Mouse (Mus musculus) gastrocnemius, adult 18-20 months (tissue): ENCODE data around the gene Canx. TPM values are rescaled to one million over a fixed set of nuclear protein-coding genes. Genes with fewer than 3 reads are reported as not detected.
"Not testable (repeated sequence)": the region's sequence is repeated elsewhere in the genome, so short reads cannot be mapped to it uniquely, and the experiment has no call there.

Experiments
- DNase-seq: peaks from one replicate; pipeline ENCODE4 v3.0.0; 2021; ENCODE audit warnings: low spot score
- total RNA-seq, 2 experiments: library from RNA; stranded (reverse); gene quantifications; 2 replicates each; pipeline ENCODE4 v1.2.3; 2021

The Canx gene
- total RNA-seq, 2 experiments from 2014 or later, result 92.2 to 110 TPM

GRCm38 (mm10) chr11:50336126-50336525 is 10.7 kb upstream of the Canx start:
- no peak for DNase-seq

- DNase-seq, result peak; percentile 60
Measured at GRCm38 (mm10) chr11:50333181-50333580, 7.7 kb upstream of the Canx start.

GRCm38 (mm10) chr11:50329378-50329777 is 3.9 kb upstream of the Canx start:
- DNase-seq, result no peak

- no peak for DNase-seq
Measured at GRCm38 (mm10) chr11:50328075-50328625, 2.7 kb upstream of the Canx start.

DNA sequence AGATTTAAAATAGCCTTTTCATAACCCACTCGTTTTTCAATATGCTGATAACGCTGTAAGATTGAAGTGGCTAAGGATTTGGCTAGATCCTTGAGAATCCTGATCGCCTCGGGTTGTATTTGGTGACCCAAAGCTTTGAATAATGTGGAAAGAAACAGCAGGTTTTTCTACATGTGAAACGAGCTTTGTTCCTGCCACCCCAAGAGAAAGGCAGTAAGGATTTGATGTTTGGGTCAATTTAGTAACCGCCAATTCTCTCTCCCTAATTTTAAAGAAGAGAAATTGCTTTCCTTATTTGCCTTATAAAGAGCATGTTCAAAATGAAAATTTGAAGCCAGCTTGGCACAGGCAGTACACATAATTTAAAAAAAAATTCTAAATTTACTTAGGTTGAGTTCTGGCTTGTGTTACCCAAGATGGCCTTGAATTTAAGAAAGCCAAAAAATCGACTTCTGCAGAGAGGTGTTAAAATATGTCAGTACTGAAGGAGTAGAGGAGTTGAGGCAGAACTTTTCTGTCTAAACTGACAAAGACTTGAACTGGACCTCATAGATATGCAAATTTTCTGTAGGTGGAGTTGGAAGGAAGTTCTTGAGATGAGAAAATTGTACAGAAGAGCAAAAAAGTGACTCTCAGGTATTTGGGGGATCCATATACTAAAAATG is 961 bp upstream of the Canx start:
- no peak for DNase-seq

GRCm38 (mm10) chr11:50324751-50325471 is 562 bp downstream of the Canx start:
- DNase-seq, result no peak

DNA sequence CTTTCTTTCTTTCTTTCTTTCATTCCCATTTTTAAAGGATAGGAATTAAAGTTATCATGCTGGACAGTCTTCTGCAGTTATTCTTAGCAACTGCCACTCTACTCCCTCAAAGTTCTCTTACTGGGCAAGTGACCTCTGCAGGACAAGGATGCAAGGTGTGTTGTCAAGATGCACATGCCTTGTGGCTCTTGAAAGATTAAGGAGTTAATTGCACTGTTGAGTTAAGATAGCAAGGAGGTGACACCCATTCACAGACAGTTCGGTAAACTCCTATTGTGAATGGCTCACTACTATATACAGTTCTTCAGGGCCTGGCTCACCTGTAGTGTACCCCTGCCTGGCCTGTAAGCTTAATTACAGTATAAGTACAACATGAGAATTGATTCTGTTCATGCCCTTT is 1.6 kb downstream of the Canx start:
- DNase-seq, result no peak

DNA sequence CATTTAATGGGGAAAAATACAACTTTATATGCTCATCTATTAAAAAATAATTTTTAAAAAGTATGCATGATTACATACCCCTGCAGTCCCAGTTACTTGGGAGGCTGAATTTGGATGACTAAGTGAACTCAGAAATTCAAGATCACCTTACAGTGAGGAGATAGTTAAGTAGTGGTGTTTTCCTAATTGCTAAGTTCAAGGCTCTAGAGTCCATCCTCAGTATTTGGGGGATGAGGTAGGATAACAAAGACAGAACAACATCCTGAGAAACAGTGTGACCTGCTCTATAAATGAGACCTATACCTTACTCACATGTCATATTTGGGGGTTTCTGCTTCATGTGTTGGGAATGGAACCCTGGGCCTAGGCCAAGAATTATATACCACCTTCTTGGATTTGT is 3.1 kb downstream of the Canx start:
- DNase-seq, result no peak

DNA sequence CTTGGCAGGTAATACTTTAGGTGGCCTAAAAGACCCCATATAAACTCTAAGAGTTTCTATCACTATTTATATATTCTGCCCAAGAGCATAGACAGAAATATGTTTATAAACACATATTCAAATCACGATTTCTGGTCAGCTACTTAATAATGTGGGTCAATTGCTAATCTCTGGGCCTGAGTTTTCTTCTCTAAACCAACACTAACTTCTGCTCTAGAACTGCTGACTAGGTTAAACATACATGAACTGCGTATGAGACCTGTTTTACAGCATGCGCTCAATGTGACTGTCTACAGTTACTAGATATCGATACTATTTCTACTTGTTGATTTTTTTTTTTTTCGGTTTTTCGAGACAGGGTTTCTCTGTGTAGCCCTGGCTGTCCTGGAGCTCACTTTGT is 4.2 kb downstream of the Canx start:
- DNase-seq, result no peak

- not testable (repeated sequence) for DNase-seq
Measured at GRCm38 (mm10) chr11:50319343-50319742, 6.1 kb downstream of the Canx start.

DNA sequence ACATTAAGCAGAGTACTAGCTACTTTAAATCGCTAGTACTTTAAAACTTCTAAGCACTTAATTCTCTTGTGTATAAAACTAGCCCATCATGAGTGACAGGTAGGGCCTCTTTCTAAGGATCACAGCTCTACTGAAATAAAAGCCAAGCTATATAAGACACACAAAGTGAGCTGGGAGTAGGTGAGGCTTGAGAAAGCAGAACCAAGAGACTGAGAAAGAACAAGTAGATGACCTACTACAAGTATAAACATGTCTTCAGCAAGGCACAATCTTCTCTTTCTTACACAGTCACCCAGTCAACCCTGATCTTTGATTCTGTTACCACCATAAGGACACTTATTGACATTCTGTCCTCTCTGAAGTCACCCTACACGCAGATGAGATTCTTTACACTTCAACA is 12.7 kb downstream of the Canx start:
- DNase-seq, result no peak

DNA sequence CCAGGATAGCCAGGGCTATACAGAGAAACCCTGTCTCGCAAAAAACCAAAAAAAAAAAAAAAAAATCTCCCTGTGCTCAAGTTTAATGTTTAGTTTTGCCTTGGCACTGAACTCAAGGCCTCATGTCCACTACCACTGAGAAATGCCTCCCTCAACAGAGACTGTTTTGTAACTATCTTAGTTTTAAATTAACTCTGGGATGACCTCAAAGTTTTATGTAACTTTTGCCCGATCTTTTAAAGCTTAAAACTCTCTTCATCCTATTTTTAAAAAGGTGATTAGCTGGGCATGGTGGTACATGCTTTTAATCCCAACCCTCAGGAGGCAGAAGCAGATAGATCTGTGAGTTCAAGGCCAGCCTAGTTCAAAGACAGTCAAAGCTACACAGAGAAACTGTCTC is 22.1 kb downstream of the Canx start:
- no peak for DNase-seq

- DNase-seq, result peak; percentile 98
Measured at GRCm38 (mm10) chr11:50292190-50292855, 33.1 kb downstream of the Canx start, which contains the start of gene Maml1. Gene Maml1 (minus strand): TSS chr11:50292311.

GRCm38 (mm10) chr11:50291321-50292165 is 33.9 kb downstream of the Canx start:
- DNase-seq, result peak; percentile 34

DNA sequence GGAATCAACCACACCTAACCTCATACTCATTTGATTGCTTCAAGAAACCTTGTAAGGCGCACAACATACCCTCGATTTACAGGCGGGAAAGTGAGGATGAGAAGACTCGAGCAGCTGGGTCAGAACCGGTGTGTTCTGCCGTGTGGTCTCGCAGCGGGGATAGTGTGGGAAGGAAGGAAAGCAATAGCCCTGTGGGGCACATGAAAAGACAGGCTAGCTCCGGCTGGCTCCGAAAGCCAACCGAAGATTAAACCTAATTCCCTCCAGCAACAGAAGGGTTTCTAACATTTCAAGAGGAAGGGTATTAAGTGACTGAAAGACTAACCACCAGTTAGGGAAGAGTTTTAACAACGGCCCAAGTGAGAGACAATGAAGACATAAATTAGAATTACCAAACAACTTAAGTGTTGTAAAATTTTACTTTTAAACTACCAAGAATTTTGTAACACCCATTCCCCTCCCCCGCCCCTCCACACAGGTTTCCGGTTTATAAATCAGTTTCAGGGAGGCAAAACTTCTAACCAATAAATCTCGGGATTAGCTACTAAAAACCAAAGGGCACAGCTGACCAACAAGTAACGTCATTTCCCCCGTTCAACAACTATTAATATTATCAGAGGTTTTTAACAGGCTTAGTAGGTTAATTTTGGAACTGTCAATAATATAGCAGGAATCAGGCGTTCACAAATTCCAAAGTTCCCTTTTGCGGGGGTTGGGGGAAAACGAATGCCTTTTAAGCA is 34.8 kb downstream of the Canx start:
- no peak for DNase-seq

- DNase-seq, result no peak
Measured at GRCm38 (mm10) chr11:50286428-50286827, 39.0 kb downstream of the Canx start.

GRCm38 (mm10) chr11:50285696-50286095 is 39.8 kb downstream of the Canx start:
- peak; percentile 25 for DNase-seq

DNA sequence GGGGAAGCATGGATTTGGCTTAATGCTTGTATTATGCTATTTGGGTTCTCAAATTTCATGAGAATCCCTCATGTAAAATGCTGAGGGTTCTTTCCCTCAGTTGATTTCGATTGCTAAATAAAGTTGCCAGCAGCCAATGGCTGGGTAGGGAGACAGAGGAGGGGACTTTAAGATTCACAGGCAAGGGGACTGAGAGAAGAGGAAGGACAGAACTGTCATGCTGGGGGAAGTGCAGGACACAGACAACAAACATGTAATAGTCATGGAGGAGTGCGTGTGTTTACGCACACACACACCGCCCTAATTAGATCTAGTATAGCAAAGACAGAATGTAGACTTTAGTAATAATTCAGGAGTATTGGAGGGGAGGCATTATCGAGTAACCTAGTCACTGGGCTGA is 40.2 kb downstream of the Canx start:
- no peak for DNase-seq

DNA sequence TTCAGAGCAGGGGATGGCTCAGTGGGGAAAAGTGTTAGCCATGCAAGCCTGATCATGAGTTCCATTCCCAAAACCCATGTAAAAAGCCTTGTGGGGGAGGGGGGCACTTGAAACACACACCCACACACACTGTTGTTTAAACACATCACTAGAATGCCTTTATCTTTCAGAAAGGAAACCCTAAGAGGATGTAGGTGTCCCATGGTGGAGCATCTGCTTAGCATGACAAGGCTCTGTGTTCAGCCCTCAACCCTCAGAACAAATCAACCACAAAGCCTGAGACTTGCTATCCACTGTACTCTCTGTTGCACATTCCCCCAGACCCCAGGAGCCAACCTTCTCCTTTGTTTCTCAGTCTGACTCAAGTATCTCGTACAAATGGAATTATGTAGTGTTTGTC is 45.4 kb downstream of the Canx start:
- DNase-seq, result no peak

- no peak for DNase-seq
Measured at GRCm38 (mm10) chr11:50279005-50279404, 46.5 kb downstream of the Canx start.

GRCm38 (mm10) chr11:50277706-50278105 is 47.8 kb downstream of the Canx start:
- no peak for DNase-seq
